Mouse (Mus musculus) WW6 (cell line): ENCODE measurements around the gene Igf1r.

Experiments used
- DNase-seq: peaks from one replicate; pipeline ENCODE4 v3.0.0-alpha.2; 2013; ENCODE audit warnings: low read depth, low spot score

Igf1r gene

GRCm38 (mm10) chr7:68160094-68160791 lies 207.6 kb downstream of the Igf1r start:
- DNase-seq: no peak

DNA sequence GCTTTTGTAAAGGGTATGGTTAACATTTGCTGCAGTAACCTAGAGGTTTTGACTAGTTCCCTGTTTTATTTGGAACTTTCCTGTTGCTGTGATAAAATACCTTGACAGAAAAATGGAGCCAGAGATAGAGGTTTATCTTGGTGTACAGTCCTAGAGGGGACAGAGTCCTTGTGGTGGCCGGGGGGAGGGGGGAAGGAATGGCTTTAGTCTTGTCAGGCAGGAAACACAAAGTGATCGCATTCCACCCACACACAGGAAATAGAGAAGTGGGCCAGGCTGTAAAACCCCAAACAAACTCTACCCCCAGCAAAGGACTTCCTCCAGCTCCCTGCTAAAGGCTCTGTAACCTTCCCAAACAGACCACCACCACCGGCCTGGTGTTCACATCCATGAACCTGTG lies 211.4 kb downstream of the Igf1r start:
- DNase-seq: no peak

GRCm38 (mm10) chr7:68172776-68173175 lies 220.1 kb downstream of the Igf1r start:
- DNase-seq: no peak

GRCm38 (mm10) chr7:68179672-68180071 lies 227.0 kb downstream of the Igf1r start:
- no peak for DNase-seq

GRCm38 (mm10) chr7:68181104-68181503 lies 228.5 kb downstream of the Igf1r start:
- no peak for DNase-seq

- DNase-seq: no peak
These were observed 229.4 kb downstream of the Igf1r start for GRCm38 (mm10) chr7:68182025-68182424.

- DNase-seq: no peak
These were observed 230.1 kb downstream of the Igf1r start for GRCm38 (mm10) chr7:68182773-68183172.

- no peak for DNase-seq
These were observed 230.8 kb downstream of the Igf1r start for GRCm38 (mm10) chr7:68183421-68183820.

GRCm38 (mm10) chr7:68189211-68189610 lies 236.6 kb downstream of the Igf1r start:
- no peak for DNase-seq

- no peak for DNase-seq
These were observed 237.2 kb downstream of the Igf1r start for GRCm38 (mm10) chr7:68189691-68190456.

- DNase-seq: no peak
These were observed 241.5 kb downstream of the Igf1r start for GRCm38 (mm10) chr7:68193958-68194695.

GRCm38 (mm10) chr7:68199609-68200008 lies 247.0 kb downstream of the Igf1r start:
- DNase-seq: no peak

- no peak for DNase-seq
These were observed 253.3 kb downstream of the Igf1r start for GRCm38 (mm10) chr7:68205776-68206427.

GRCm38 (mm10) chr7:68209039-68209438 lies 256.4 kb downstream of the Igf1r start:
- no peak for DNase-seq

DNA sequence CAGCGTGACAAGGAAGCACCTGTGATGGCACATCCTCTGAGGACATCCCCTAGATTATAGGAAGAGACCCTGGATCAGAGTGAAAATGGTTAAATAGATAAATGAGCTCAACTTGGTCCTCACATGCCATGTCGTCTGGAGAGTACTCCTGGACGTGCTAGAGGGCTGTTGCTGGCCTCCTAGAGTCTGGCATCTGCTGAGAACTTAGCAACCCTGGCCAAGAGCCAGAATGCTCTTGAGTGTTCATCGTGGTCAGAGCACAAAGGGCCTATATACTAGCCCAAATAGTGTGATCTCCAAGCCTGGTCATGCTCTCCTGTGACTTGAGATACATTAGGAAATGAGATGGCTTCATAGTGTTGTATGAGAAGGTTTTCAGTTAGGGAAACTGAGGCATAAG lies 257.8 kb downstream of the Igf1r start:
- DNase-seq: no peak

DNA sequence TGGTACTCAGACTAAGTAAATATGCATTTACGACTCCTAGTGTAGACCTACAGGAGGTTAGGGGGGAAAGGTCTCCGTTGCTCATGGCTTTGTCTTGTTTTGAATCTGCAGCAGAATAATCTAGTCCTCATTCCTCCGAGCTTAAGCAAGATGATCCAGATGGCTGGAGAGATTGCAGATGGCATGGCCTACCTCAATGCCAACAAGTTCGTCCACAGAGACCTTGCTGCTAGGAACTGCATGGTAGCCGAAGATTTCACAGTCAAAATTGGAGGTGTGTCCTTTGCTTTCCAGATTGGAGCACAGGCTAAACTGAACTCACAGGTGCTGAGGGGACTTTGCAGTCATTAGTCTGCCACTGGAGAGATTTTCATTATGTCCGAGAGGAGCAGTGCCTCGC lies 259.3 kb downstream of the Igf1r start:
- no peak for DNase-seq

- no peak for DNase-seq
These were observed 261.2 kb downstream of the Igf1r start for GRCm38 (mm10) chr7:68213842-68214241.

DNA sequence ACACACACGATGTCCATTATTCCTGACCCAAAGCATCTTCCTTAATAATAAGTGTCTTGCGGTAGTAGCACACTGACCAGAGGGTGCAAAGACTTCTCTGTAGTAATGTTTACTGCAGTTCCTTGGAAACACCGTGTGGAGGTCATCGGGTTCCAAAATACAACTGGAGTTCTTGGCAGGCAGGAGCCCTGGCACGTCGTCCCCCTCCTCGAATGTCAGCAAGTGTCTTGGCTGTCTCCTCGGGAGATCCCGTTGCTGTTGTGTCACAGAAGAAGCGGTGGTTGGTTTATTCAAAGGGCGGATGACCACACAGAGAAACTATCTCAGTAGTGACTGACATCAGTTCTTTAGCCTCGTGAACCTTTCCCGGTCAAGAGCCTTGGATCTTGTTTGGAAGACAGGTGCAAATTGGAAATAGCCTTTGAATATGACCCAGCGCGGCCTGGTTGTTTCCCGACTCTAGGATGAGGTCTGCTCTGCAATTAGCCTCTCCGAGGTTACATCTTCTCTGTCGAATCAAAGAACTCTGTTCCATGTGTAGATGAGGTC lies 263.0 kb downstream of the Igf1r start:
- no peak for DNase-seq

DNA sequence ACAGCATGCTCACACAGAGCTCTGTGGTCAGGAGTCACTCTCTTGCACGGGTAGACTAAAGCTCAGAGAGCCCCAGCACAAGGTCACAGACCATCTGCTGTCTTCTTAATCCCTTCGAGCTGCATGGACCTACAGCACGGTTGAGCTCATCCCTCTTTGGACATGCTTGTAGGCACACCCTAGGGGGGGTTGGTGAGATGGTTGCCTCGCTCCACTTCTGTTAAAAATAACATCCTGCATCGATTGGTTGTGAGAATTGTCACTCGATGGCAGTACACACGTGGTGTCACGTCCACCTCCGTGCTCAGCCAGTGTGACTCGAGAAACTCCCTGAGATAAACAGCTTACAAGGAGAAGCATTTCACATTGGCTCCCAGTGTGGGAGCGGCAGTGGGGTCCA lies 266.3 kb downstream of the Igf1r start:
- no peak for DNase-seq

DNA sequence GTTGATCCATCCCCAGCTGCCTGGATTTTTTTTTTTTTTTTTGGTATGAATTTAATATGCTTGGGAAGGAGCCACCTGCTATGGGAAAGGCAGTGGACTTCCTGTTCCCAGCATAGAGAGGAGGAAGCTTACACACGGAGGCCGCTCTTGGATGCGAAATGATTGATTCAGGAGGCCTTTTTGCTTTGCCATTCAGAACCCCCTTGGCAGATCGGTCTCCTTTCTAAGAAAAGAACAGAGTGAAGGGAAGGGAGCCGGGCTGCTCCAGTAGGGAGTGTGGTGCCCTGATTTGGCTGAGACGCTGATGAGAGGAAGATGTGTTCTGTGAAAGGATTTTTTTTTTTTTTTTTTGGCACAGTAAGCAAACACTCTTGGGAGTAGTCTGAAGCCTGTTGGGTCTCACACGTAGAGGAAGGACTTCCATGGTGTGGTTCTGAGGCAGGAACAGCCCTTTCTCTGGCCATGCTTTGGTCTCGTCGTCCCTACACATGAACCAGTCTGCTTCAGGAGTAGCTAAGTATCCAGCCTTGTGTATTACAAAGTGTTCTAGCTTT lies 269.1 kb downstream of the Igf1r start:
- no peak for DNase-seq

GRCm38 (mm10) chr7:68223356-68223808 lies 270.8 kb downstream of the Igf1r start:
- DNase-seq: no peak
